Mouse (Mus musculus) C2C12 (cell line): ENCODE results near the gene Sufu. TPM values are rescaled to one million over a fixed set of nuclear protein-coding genes. Genes with fewer than 3 reads are reported as not detected.

Experiments
- H3K27me3 ChIP-seq: one replicate; pipeline ENCODE4 v1.6.1; 2011; ENCODE audit not compliant: control insufficient read depth, insufficient read depth, insufficient read length
- H3K36me3 ChIP-seq: one replicate; pipeline ENCODE4 v1.6.1; 2011; ENCODE audit not compliant: control insufficient read depth, insufficient read depth
- H3K4me3 ChIP-seq: one replicate; pipeline ENCODE4 v1.5.1; 2011; ENCODE audit warnings: mild to moderate bottlenecking, control low read depth; ENCODE audit not compliant: poor library complexity, insufficient read depth, severe bottlenecking
- H3K79me2 ChIP-seq: one replicate; pipeline ENCODE4 v1.6.1; 2011; ENCODE audit not compliant: control insufficient read depth, insufficient read depth
- H3K79me3 ChIP-seq: one replicate; pipeline ENCODE4 v1.6.1; 2011; ENCODE audit warnings: low read depth, control low read depth
- H3ac ChIP-seq: one replicate; pipeline ENCODE3; 2011; ENCODE audit warnings: low read depth; ENCODE audit not compliant: control insufficient read depth, insufficient read length
- CEBPB ChIP-seq: IDR thresholded peaks from one replicate; pipeline ENCODE4 v1.6.1; 2011; ENCODE audit warnings: low read depth, mild to moderate bottlenecking, control low read depth, moderate library complexity
- CTCF ChIP-seq: IDR thresholded peaks from one replicate; pipeline ENCODE4 v1.5.1; 2011; ENCODE audit not compliant: control insufficient read depth, insufficient read depth, insufficient read length
- FOSL1 ChIP-seq: IDR thresholded peaks from one replicate; pipeline ENCODE4 v1.8.0; 2011; ENCODE audit warnings: mild to moderate bottlenecking, low read length; ENCODE audit not compliant: poor library complexity, insufficient read depth, severe bottlenecking
- MAX ChIP-seq: IDR thresholded peaks from one replicate; pipeline ENCODE4 v1.6.1; 2011; ENCODE audit warnings: mild to moderate bottlenecking, control low read depth
- MYOD1 ChIP-seq: IDR thresholded peaks from one replicate; pipeline ENCODE4 v1.6.1; 2011; ENCODE audit warnings: low read depth; ENCODE audit not compliant: control insufficient read depth, insufficient read length
- MYOG ChIP-seq: IDR thresholded peaks from one replicate; pipeline ENCODE4 v1.6.1; 2011; ENCODE audit not compliant: control insufficient read depth, insufficient read length; ENCODE audit errors: extremely low read depth
- USF1 ChIP-seq: IDR thresholded peaks from one replicate; pipeline ENCODE4 v1.6.1; 2011; ENCODE audit warnings: low read depth, mild to moderate bottlenecking, control low read depth, moderate library complexity
- polyA plus RNA-seq: library from polyadenylated mRNA; unstranded; fragments of >200 nt; fragmentation: generic; extraction: Trizol; gene quantifications from one replicate; pipeline ENCODE4 v1.2.1, GENCODE M21; 2012; ENCODE audit warnings: missing spikeins

Sufu gene
- polyA plus RNA-seq, 1 experiment, result 17.8 TPM

DNA sequence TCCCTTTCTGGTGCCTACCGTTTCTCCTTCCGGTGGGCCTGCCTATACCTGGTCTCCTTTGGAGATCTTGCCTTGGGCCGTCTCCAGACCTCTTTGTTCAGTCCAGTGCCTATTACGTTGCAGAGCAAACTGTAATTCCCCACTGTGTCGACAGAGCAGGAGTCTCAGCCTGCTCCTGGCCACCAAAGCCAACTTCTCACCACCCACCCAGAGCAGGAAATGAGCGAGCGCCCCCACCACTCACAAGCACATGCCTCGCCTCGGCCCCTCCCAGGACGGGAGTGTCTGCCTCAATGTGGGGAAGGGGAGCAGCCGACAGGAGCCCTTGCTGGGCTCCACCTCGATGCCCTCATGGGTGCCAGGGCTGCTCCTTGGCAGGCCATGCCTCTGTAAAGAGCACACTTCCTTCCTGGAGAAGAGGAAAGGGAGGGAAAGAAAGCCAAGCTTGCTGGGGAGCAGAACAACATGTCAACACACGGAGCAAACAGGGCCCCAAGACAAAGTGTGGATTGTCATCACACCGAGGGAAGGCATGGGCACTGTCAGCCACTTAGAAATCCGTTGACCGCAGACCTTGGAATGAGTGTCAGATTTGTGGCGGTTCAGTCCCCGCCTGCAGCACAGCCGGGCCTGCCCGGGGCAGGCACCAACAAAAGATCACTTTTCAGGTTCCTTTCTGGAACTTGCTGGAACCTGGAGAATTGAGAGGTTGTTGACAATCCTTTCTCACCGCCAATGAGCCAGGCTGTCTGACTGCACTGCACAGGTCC, 82.8 kb downstream of the Sufu start:
- no peaks in the 10 kb centered on the region for H3K27me3 ChIP-seq
- H3K79me2 ChIP-seq, result no peaks in the 10 kb centered on the region
- TF ChIP-seq FOSL1, result no peak
- no peak for TF ChIP-seq USF1
- peak; percentile 27 for TF ChIP-seq MAX
- TF ChIP-seq CTCF, result no peak
- H3K79me3 ChIP-seq, result no peaks in the 10 kb centered on the region
- H3K4me3 ChIP-seq, result no peak overlapping the region
- H3K36me3 ChIP-seq, result peaks cover 7% of the 10 kb centered on the region
- peak overlapping the region; percentile 2 for H3ac ChIP-seq

DNA sequence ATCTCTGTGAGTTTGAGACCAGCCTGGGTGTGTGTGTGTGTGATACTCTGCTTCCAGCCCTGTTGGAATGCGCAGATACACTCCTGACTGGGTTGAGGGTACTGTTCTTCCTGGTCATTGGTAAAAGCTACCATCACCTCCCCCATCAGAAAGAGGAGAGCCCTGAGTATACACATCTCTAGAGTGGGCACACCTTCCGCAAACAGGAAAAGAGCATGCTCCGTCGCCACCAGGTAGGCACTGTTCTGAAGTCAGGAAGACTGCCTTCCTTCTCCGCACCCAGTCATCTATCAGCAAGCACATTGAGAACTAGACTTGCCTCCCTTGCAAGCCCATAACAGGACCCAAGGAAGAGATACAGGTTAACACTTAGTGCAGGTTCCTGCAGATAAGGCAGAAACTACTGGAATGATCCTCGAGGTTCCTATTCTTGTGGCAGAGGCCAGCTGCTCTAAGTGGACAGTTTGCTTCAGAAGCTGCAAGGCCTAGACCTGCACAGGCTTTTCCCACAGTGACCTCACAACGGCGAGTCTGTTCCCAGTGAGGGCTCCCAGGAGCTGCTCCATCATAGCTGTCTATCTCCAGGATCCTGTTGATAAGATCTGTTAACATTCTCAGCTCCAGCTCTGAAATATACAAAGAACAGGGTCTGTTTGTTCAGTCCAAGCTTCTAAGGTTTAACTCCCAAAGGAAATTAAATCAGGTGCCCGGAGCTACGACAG, 84.1 kb downstream of the Sufu start:
- Histone ChIP-seq H3K4me3 (no peak overlapping the region), H3K79me3 (no peaks in the 10 kb centered on the region), H3ac (no peak overlapping the region), H3K27me3 (no peaks in the 10 kb centered on the region), H3K36me3 (peaks cover 7% of the 10 kb centered on the region), H3K79me2 (no peaks in the 10 kb centered on the region)
- TF ChIP-seq CTCF, result no peak
- TF ChIP-seq MAX, result no peak
- no peak for TF ChIP-seq MYOD1
- TF ChIP-seq FOSL1, result no peak
- no peak for TF ChIP-seq MYOG
- TF ChIP-seq USF1, result no peak
- no peak for TF ChIP-seq CEBPB

DNA sequence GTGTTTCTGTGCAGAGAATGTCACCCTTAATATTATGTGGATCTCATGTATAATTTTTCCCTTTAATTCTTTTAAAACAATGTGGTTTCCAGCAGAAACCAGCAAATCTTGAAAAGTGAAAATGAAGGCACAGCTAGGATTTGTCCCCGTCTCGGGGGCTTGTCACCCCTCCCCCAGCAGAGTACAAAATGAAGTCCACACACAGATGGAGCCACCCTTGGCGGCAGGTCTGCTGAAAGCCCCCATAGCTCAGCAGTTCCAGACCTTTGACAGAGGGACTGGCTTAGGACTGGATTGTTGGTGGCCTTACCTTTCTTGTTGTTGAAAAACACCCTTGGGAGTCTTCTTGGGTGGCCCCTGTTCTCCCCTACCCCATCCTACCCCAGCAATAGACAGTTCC, 84.7 kb downstream of the Sufu start:
- Histone ChIP-seq H3K4me3 (no peak overlapping the region), H3K27me3 (no peaks in the 10 kb centered on the region), H3K36me3 (peaks cover 10% of the 10 kb centered on the region), H3K79me3 (no peaks in the 10 kb centered on the region), H3K79me2 (no peaks in the 10 kb centered on the region), H3ac (no peak overlapping the region)
- no peak for TF ChIP-seq MYOD1
- TF ChIP-seq MYOG, result no peak
- TF ChIP-seq CTCF, result no peak
- TF ChIP-seq MAX, result no peak
- TF ChIP-seq USF1, result no peak
- TF ChIP-seq CEBPB, result no peak
- no peak for TF ChIP-seq FOSL1

DNA sequence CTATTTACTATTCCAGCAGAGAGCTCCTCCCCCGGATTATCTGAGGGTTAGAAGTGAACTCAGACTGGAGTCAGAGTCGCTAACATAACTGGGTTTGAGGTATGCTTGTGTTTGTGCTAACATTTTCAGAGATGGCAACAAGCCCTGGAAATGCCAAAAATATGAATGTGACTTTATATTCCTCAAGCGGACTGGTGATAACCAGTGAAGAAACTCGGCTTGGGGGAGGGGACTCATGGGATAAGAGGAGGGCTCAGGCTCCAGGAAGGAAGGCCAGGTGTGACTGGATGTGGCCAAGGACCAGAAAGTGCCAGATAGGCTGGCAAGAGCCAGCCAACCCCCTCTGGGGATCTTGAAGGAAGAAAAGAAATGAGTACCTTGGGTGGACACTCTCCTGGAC, 85.1 kb downstream of the Sufu start:
- Histone ChIP-seq H3K4me3 (no peak overlapping the region), H3K79me2 (no peaks in the 10 kb centered on the region), H3K79me3 (no peaks in the 10 kb centered on the region), H3K27me3 (no peaks in the 10 kb centered on the region), H3K36me3 (peaks cover 12% of the 10 kb centered on the region), H3ac (no peak overlapping the region)
- no peak for TF ChIP-seq CEBPB
- TF ChIP-seq MYOG, result no peak
- no peak for TF ChIP-seq CTCF
- no peak for TF ChIP-seq MAX
- no peak for TF ChIP-seq USF1
- TF ChIP-seq FOSL1, result no peak
- no peak for TF ChIP-seq MYOD1

DNA sequence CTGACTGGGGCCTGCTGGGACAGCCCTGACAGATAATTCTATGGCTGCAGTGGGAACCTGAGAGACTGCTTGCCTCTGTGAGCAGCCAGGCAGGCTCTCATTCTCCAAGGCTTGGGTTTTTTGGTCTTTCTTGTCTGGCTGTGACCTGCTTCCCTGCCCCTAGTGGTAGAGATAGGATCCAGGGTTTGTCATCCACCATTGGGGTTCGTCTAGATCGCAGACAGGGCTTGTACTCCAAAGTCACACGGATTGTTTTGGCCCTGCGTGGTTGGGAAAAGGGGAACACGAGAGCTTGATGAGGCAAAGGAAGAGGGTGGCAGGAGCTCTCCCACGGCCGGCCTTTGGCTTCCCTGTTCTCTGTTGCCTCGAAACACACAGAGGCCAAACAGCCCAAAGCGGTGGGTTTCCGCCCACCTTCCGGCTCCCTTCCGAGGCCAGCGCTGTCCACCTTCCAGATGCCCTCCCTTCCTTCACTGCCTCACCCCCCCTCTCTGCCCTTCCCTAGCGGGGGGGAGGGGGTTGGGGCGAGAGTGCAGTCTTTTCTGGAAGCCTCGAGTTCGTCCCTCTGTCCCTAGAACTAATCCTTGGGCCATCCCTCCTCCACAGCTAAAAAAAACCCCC, 86.3 kb downstream of the Sufu start:
- H3K79me2 ChIP-seq, result no peaks in the 10 kb centered on the region
- H3K4me3 ChIP-seq, result no peak overlapping the region
- H3K36me3 ChIP-seq, result peaks cover 13% of the 10 kb centered on the region

More for the DNA sequence above, 86.3 kb downstream of the Sufu start:
- no peaks in the 10 kb centered on the region for H3K79me3 ChIP-seq
- H3ac ChIP-seq, result no peak overlapping the region
- no peak for TF ChIP-seq CEBPB
- TF ChIP-seq MYOD1, result no peak
- TF ChIP-seq MYOG, result no peak
- TF ChIP-seq MAX, result no peak
- no peak for TF ChIP-seq FOSL1
- TF ChIP-seq CTCF, result no peak
- no peak for TF ChIP-seq USF1
- no peaks in the 10 kb centered on the region for H3K27me3 ChIP-seq
